Mouse (Mus musculus) intestine, postnatal 0 days (tissue): ENCODE data around the gene Zfp61. TPM values are rescaled to one million over a fixed set of nuclear protein-coding genes. Genes with fewer than 3 reads are reported as not detected.

Experiments used
- ATAC-seq: fragments of 200-750 bp; cut with Nextera tagmentation; 2 replicates; pipeline ENCODE4 v1.8.0; 2017; ENCODE audit warnings: mild to moderate bottlenecking, moderate TSS enrichment, moderate library complexity
- H3K27ac ChIP-seq: fragments of 300-500 bp; sonication (generic); 2 replicates; pipeline ENCODE4 v1.5.1; 2014; ENCODE audit warnings: mild to moderate bottlenecking, low read depth, low read length, moderate library complexity
- H3K27me3 ChIP-seq: fragments of 300-500 bp; sonication (generic); replicated peaks from 2 replicates; pipeline ENCODE4 v1.6.1; 2014; ENCODE audit warnings: low read length, mixed read lengths; ENCODE audit not compliant: control insufficient read depth, insufficient read depth
- H3K36me3 ChIP-seq: fragments of 300-500 bp; sonication (generic); 2 replicates; pipeline ENCODE4 v1.6.1; 2014; ENCODE audit warnings: mild to moderate bottlenecking, moderate library complexity; ENCODE audit not compliant: control insufficient read depth, insufficient read depth
- H3K4me1 ChIP-seq: fragments of 300-500 bp; sonication (generic); replicated peaks from 2 replicates; pipeline ENCODE4 v1.6.1; 2014; ENCODE audit warnings: antibody characterized with exemption, low read length, mixed read lengths; ENCODE audit not compliant: control insufficient read depth, insufficient read depth
- H3K4me2 ChIP-seq: fragments of 300-500 bp; sonication (generic); replicated peaks from 2 replicates; pipeline ENCODE4 v1.6.1; 2014; ENCODE audit warnings: low read depth, mild to moderate bottlenecking, moderate library complexity
- H3K4me3 ChIP-seq: fragments of 300-500 bp; sonication (generic); 2 replicates; pipeline ENCODE4 v1.5.1; 2014; ENCODE audit warnings: low read depth, low read length
- H3K9ac ChIP-seq: fragments of 300-500 bp; sonication (generic); 2 replicates; pipeline ENCODE4 v1.6.1; 2014; ENCODE audit warnings: mild to moderate bottlenecking, low read depth, low read length
- H3K9me3 ChIP-seq: fragments of 300-500 bp; sonication (generic); 2 replicates; pipeline ENCODE4 v1.6.1; 2016; ENCODE audit warnings: mixed run types; ENCODE audit not compliant: control insufficient read depth
- CTCF ChIP-seq: sonication (generic); IDR thresholded peaks from 2 replicates; pipeline ENCODE4 v1.5.1; 2016; ENCODE audit warnings: low read depth, mild to moderate bottlenecking, control low read depth, antibody characterized with exemption, moderate library complexity
- WGBS: fragments of 180-500 bp; shearing (Covaris S2); extraction: QIAGEN DNeasy Blood & Tissue Kit; methylation state at CpG from one replicate; pipeline ENCODE4 v1.1.7; 2014; 5-methylcytosine and 5-hydroxymethylcytosine counted together
- polyA plus RNA-seq: library from polyadenylated mRNA; unstranded; fragments of >200 nt; fragmentation: Nextera tagmentation; extraction: Ambion mirVana; gene quantifications from 2 replicates; pipeline ENCODE4 v1.2.1, GENCODE M21; 2015

Zfp61 gene
- polyA plus RNA-seq, 1 experiment from 2014 or later = 5.1 TPM

DNA sequence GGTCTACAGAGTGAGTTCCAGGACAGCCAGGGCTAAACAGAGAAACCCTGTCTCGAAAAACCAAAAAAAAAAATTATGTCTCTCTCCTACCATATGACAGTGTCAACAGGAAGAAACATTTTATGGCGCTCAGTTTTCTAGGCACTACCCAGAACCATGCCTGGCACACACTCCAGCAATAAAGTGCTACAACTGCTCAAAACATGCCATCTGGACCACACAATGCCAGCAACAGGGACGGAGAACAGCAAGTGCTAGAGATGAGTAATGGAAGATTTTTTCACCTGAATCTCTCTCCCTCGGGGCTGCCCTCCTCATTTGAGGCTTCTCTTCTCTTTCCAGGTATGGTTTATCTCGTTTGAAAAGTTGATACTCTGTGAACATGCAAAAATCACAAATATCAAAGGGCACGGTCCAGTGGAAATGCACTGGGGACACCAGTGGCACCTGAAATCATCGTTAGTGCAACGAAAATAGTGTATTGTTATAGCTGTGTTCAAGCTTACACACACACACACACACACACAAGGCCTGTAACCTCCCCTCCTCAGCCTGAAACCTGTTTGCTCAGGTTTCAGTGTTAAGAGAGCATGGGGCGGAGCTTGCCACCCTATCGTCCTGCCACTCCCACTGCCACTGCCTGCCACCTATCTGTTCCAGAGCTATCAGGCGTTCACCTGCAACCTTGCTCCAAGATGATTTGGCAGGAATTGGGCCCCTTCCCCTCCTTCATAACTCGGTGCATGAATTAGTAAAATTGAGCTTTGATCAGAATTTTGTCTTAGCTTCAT is 7.8 kb downstream of the Zfp61 start:
- 65% methylated on average over 12 of the region's 12 CpGs for WGBS
- Histone ChIP-seq H3K9me3 (no peaks in the 10 kb centered on the region), H3K27me3 (no peaks in the 10 kb centered on the region), H3K27ac (no peak overlapping the region), H3K4me3 (no peak overlapping the region), H3K4me2 (no peak overlapping the region), H3K4me1 (no peaks in the 10 kb centered on the region), H3K9ac (no peak overlapping the region), H3K36me3 (peaks cover 46% of the 10 kb centered on the region)
- no peak for ATAC-seq
- no peak for TF ChIP-seq CTCF

DNA sequence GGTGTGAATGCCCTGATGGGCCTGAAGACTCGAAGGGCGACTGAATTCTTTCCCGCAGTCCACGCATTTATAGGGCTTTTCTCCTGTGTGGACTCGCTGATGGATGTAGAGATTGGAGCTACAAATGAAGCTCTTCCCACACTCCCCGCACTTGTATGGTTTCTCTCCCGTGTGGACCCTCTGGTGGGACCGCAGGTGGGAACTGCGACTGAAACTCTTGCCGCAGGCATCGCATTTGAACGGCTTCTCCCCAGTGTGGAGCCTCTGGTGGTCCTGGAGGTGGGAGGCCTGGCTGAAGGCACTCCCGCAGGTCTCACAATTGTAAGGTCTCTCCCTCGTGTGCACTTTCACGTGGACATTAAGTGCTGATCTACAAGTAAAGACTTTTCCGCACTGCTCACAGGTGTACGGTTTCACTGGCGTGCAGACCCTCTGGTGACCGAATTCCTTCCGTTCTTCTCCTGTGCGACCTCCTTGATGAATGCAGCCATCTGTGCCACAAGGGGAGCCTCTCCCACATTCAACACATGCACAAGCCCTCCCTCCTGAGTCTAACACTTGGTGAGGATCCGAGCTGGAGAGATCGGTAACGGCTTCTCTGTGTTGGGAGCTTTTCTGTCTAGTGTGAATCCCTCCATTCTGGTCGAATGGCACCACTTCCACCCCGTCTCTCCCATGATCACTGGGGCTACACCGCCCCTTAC is 9.5 kb downstream of the Zfp61 start:
- peaks cover 46% of the 10 kb centered on the region for H3K36me3 ChIP-seq
- 92% methylated on average over 27 of the region's 27 CpGs for WGBS
- H3K27me3 ChIP-seq = no peaks in the 10 kb centered on the region
- H3K9me3 ChIP-seq = no peaks in the 10 kb centered on the region
- no peaks in the 10 kb centered on the region for H3K4me1 ChIP-seq
- no peak for ATAC-seq
- no peak overlapping the region for H3K9ac ChIP-seq
- H3K4me2 ChIP-seq = no peak overlapping the region
- H3K27ac ChIP-seq = peak overlapping the region; percentile 28; the same call in 1 of the 2 replicates
- no peak for TF ChIP-seq CTCF
- H3K4me3 ChIP-seq = no peak overlapping the region

DNA sequence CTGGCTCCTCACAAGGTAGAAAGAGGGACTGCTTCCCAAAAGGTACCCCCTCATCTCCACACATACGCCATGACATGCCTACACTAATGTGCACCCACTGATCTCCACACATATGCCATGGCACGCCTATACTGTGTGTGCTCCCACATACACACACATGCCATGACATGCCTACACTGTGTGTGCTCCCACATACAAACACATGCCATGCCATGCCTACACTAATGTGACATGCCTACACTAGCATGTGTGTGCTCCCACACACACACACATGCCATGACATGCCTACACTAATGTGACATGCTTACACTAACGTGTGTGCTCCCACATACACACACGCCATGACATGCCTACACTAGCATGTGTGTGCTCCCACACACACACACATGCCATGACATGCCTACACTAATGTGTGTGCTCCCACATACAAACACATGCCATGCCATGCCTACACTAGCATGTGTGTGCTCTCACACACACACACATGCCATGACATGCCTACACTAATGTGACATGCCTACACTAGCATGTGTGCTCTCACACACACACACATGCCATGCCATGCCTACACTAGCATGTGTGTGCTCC is 10.8 kb downstream of the Zfp61 start:
- no peaks in the 10 kb centered on the region for H3K27me3 ChIP-seq
- no peak overlapping the region for H3K27ac ChIP-seq
- no peak for ATAC-seq
- H3K4me3 ChIP-seq = no peak overlapping the region
- no peak overlapping the region for H3K9ac ChIP-seq
- H3K36me3 ChIP-seq = peaks cover 33% of the 10 kb centered on the region
- no peaks in the 10 kb centered on the region for H3K4me1 ChIP-seq
- 95% methylated on average over 4 of the region's 4 CpGs for WGBS
- no peak overlapping the region for H3K4me2 ChIP-seq
- H3K9me3 ChIP-seq = no peaks in the 10 kb centered on the region
- no peak for TF ChIP-seq CTCF

GRCm38 (mm10) chr7:24288512-24288911 is 12.5 kb downstream of the Zfp61 start:
- Histone ChIP-seq H3K4me3 (no peak overlapping the region), H3K9ac (no peak overlapping the region), H3K27me3 (no peaks in the 10 kb centered on the region), H3K4me2 (no peak overlapping the region), H3K36me3 (peaks cover 20% of the 10 kb centered on the region), H3K9me3 (no peaks in the 10 kb centered on the region), H3K4me1 (no peaks in the 10 kb centered on the region), H3K27ac (no peak overlapping the region)
- ATAC-seq = no peak
- 92% methylated on average over 6 of the region's 6 CpGs for WGBS
- TF ChIP-seq CTCF = no peak

GRCm38 (mm10) chr7:24287670-24288069 is 13.4 kb downstream of the Zfp61 start:
- Histone ChIP-seq H3K4me2 (no peak overlapping the region), H3K27ac (no peak overlapping the region), H3K4me1 (no peaks in the 10 kb centered on the region), H3K9me3 (no peaks in the 10 kb centered on the region), H3K36me3 (peaks cover 16% of the 10 kb centered on the region), H3K9ac (no peak overlapping the region), H3K4me3 (no peak overlapping the region), H3K27me3 (no peaks in the 10 kb centered on the region)
- no peak for TF ChIP-seq CTCF
- no peak for ATAC-seq
- 84% methylated on average over 5 of the region's 5 CpGs for whole genome bisulfite sequencing

DNA sequence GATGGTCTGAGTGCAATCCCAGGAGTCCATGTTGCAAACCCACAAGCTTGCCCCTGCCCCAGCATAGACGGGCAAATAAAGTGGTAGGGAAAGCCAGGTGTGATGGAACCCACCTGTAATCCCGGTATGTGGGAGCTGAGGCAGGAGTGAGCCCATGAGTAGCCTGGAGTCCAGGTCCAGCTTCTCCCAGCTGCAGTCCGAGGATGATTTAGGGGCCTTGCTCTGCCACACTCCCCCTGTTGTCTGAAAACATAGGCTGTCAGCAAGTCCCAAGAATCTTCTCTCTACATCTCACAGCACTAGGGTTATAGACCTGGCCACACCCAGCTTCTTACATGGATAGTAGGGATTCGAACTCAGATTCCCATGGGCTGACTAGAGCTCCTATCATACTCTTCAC is 14.1 kb downstream of the Zfp61 start:
- Histone ChIP-seq H3K9ac (no peak overlapping the region), H3K4me3 (no peak overlapping the region), H3K27me3 (no peaks in the 10 kb centered on the region), H3K36me3 (peaks cover 10% of the 10 kb centered on the region), H3K4me2 (no peak overlapping the region), H3K9me3 (no peaks in the 10 kb centered on the region), H3K27ac (no peak overlapping the region), H3K4me1 (no peaks in the 10 kb centered on the region)
- 74% methylated on average over 4 of the region's 4 CpGs for WGBS
- TF ChIP-seq CTCF = no peak
- no peak for ATAC-seq
